Mouse (Mus musculus): ENCODE measurements at regions not wholly inside any gene's neighbourhood (a gene's known extent, or its start where the extent isn't known, plus 50 kb on each side); places are given as distances from the start of the nearest gene placed in this dataset.

- Histone ChIP-seq H3K4me3 (replicated peaks; ENCODE audit: low read length) (no peak overlapping the region), H3K36me3 (replicated peaks; ENCODE audit: control insufficient read depth, insufficient read depth) (no peaks in the 10 kb centered on the region), H3K27me3 (ENCODE audit: control insufficient read depth, insufficient read depth, low read length) (no peaks in the 10 kb centered on the region), H3K27ac (no peak overlapping the region), H3K9me3 (ENCODE audit: control insufficient read depth, low read length) (no peaks in the 10 kb centered on the region), H3K4me2 (replicated peaks) (no peak overlapping the region), H3K9ac (no peak overlapping the region), H3K4me1 (replicated peaks; ENCODE audit: control insufficient read depth, insufficient read depth, low read length) (no peaks in the 10 kb centered on the region)
- ATAC-seq (ENCODE audit: low FRiP score) (no peak), DNase-seq (ENCODE audit: low spot score) (no peak)
- 84% methylated on average over 9 of the region's 9 CpGs for WGBS
Measured at GRCm38 (mm10) chr5:119292323-119292722, 378.1 kb upstream of the Tbx3 start.

DNA sequence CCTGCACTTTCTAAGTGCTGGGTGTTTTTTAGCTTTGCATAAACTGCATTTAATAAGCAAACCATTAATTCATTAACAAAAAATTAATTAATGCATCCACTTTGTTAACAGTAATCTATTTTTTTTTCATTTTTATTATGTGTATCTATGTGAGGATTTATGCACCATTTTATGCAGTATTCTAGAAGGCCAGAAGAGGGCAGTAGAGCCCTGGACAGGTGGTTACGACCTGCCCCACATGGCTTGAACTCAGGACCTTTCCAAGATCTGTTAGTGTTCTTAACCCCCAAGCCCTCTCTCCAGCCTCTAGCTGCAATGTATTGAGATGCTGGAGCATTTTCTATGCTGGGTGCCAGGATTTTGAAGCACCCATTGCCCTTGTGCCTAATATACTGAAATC lies 377.6 kb upstream of the Tbx3 start:
- no peaks in the 10 kb centered on the region for H3K4me1 ChIP-seq (replicated peaks; ENCODE audit: control insufficient read depth, insufficient read depth, low read length)
- ATAC-seq (ENCODE audit: low FRiP score) (no peak), DNase-seq (ENCODE audit: low spot score) (no peak)
- no peak overlapping the region for H3K27ac ChIP-seq
- no peaks in the 10 kb centered on the region for H3K27me3 ChIP-seq (ENCODE audit: control insufficient read depth, insufficient read depth, low read length)
- no peak overlapping the region for H3K9ac ChIP-seq
- no peaks in the 10 kb centered on the region for H3K9me3 ChIP-seq (ENCODE audit: control insufficient read depth, low read length)
- H3K4me2 ChIP-seq (replicated peaks), result no peak overlapping the region
- 87% methylated on average over 1 of the region's 1 CpGs for WGBS
- H3K4me3 ChIP-seq (replicated peaks; ENCODE audit: low read length), result no peak overlapping the region
- no peaks in the 10 kb centered on the region for H3K36me3 ChIP-seq (replicated peaks; ENCODE audit: control insufficient read depth, insufficient read depth)

GRCm38 (mm10) chr5:119299311-119299710 lies 371.2 kb upstream of the Tbx3 start:
- Histone ChIP-seq H3K9ac (no peak overlapping the region), H3K4me1 (replicated peaks; ENCODE audit: control insufficient read depth, insufficient read depth, low read length) (no peaks in the 10 kb centered on the region), H3K36me3 (replicated peaks; ENCODE audit: control insufficient read depth, insufficient read depth) (no peaks in the 10 kb centered on the region), H3K27ac (no peak overlapping the region), H3K4me2 (replicated peaks) (no peak overlapping the region), H3K4me3 (replicated peaks; ENCODE audit: low read length) (no peak overlapping the region), H3K9me3 (ENCODE audit: control insufficient read depth, low read length) (no peaks in the 10 kb centered on the region), H3K27me3 (ENCODE audit: control insufficient read depth, insufficient read depth, low read length) (no peaks in the 10 kb centered on the region)
- ATAC-seq (ENCODE audit: low FRiP score), result no peak
- DNase-seq (ENCODE audit: low spot score), result no peak
- 84% methylated on average over 3 of the region's 3 CpGs for WGBS

- no peak for ATAC-seq (ENCODE audit: low FRiP score)
- WGBS, result 24% methylated on average over 7 of the region's 7 CpGs
Measured at GRCm38 (mm10) chr5:119300106-119300505, 370.4 kb upstream of the Tbx3 start.

DNA sequence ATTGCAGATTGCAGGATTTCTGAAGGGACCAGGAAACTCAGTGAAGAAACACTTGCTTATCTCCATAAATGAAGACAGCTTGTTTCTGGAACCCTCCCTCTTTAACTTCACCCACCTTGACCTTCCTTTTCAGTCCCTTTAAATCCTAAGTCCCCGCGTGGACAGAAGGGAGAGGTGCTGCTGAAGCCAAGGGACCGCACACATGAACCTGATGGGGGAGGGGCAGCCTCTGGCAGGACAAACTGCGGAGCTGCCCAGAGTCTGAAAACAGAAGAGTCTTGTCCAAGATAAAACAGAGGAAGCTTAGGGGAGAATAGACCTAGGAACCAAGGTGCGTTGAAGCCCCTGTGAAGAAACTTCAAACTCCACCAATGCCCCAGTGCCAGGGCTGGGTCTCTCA lies 368.9 kb upstream of the Tbx3 start:
- Histone ChIP-seq H3K4me1 (replicated peaks; ENCODE audit: control insufficient read depth, insufficient read depth, low read length) (no peaks in the 10 kb centered on the region), H3K9me3 (ENCODE audit: control insufficient read depth, low read length) (no peaks in the 10 kb centered on the region), H3K9ac (no peak overlapping the region), H3K4me3 (replicated peaks; ENCODE audit: low read length) (no peak overlapping the region), H3K4me2 (replicated peaks) (no peak overlapping the region), H3K36me3 (replicated peaks; ENCODE audit: control insufficient read depth, insufficient read depth) (no peaks in the 10 kb centered on the region), H3K27ac (no peak overlapping the region), H3K27me3 (ENCODE audit: control insufficient read depth, insufficient read depth, low read length) (no peaks in the 10 kb centered on the region)
- ATAC-seq (ENCODE audit: low FRiP score) (no peak), DNase-seq (ENCODE audit: low spot score) (no peak)
- WGBS, result 46% methylated on average over 5 of the region's 5 CpGs

More at GRCm38 (mm10) chr5:119300106-119300505, 370.4 kb upstream of the Tbx3 start:
- Histone ChIP-seq H3K36me3 (replicated peaks; ENCODE audit: control insufficient read depth, insufficient read depth) (no peaks in the 10 kb centered on the region), H3K4me3 (replicated peaks; ENCODE audit: low read length) (no peak overlapping the region), H3K9me3 (ENCODE audit: control insufficient read depth, low read length) (no peaks in the 10 kb centered on the region), H3K27me3 (ENCODE audit: control insufficient read depth, insufficient read depth, low read length) (no peaks in the 10 kb centered on the region), H3K4me2 (replicated peaks) (no peak overlapping the region), H3K4me1 (replicated peaks; ENCODE audit: control insufficient read depth, insufficient read depth, low read length) (no peaks in the 10 kb centered on the region), H3K9ac (no peak overlapping the region), H3K27ac (no peak overlapping the region)
- DNase-seq (ENCODE audit: low spot score), result no peak

DNA sequence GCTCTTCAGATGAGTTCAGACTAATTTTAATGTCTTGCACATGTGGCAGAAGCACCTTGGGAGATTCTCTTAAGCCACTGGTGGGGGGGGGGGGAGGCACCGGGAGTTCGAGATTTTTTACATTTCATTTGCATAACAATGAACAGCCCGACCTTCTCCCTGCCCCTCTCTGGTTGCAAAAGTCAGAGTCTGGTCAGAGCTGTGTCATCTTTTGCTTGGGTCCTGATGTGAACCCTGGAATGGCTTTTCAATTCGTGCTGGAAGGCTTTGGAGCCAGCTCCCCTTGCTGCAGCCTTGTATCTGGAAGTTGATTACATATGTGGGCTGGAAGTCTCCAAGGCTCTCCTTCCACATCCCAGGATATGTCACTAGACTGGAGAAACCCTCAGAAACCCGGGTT lies 365.7 kb upstream of the Tbx3 start:
- Histone ChIP-seq H3K27ac (no peak overlapping the region), H3K27me3 (ENCODE audit: control insufficient read depth, insufficient read depth, low read length) (no peaks in the 10 kb centered on the region), H3K4me3 (replicated peaks; ENCODE audit: low read length) (no peak overlapping the region), H3K9ac (no peak overlapping the region), H3K4me1 (replicated peaks; ENCODE audit: control insufficient read depth, insufficient read depth, low read length) (no peaks in the 10 kb centered on the region), H3K4me2 (replicated peaks) (no peak overlapping the region), H3K9me3 (ENCODE audit: control insufficient read depth, low read length) (no peaks in the 10 kb centered on the region), H3K36me3 (replicated peaks; ENCODE audit: control insufficient read depth, insufficient read depth) (no peaks in the 10 kb centered on the region)
- no peak for DNase-seq (ENCODE audit: low spot score)
- 19% methylated on average over 5 of the region's 5 CpGs for WGBS
- ATAC-seq (ENCODE audit: low FRiP score), result no peak

- no peaks in the 10 kb centered on the region for H3K36me3 ChIP-seq (replicated peaks; ENCODE audit: control insufficient read depth, insufficient read depth)
Measured at GRCm38 (mm10) chr5:119307768-119308167, 362.7 kb upstream of the Tbx3 start.

DNA sequence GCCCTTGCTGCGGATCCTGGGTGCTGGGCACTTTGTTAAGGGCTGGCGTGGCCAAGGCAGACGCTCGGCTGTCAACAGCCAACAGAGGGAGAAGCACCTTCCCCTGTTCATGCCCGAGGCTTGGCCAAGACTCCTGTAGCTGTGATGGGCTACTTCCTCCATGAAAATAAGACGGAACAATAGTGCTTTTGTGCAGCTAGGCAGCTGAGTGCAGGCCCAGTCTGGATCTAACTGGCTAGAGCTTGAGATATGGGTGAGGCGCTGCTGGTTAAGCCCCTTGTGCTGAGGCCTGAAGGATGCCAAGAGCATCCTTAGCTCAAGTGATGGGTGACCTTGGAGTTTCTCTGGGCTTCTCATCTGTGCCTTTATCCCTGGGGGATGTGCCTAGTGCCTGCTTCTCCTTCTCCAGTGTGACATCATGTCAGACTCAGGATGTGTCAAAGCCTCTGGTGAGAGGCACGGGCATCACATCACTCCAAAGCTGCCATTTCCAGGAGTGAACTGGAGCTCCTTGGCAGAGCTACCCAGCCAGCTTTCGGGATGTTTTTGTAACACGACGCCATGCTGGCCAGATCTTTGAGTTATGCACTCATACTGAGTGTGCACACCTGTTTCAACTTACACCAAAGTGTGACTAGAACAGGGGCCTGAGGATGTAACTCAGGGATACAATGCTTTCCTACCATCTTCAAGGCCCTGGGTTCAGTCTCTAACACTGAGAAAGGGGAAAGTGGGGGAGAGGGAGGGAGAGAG lies 360.1 kb upstream of the Tbx3 start:
- H3K4me3 ChIP-seq (replicated peaks; ENCODE audit: low read length), result no peak overlapping the region
- DNase-seq (ENCODE audit: low spot score) (no peak), ATAC-seq (ENCODE audit: low FRiP score) (no peak)
- no peak overlapping the region for H3K27ac ChIP-seq
- no peak overlapping the region for H3K4me2 ChIP-seq (replicated peaks)
- 70% methylated on average over 11 of the region's 11 CpGs for WGBS
- H3K27me3 ChIP-seq (ENCODE audit: control insufficient read depth, insufficient read depth, low read length), result no peaks in the 10 kb centered on the region
- no peaks in the 10 kb centered on the region for H3K36me3 ChIP-seq (replicated peaks; ENCODE audit: control insufficient read depth, insufficient read depth)
- no peaks in the 10 kb centered on the region for H3K4me1 ChIP-seq (replicated peaks; ENCODE audit: control insufficient read depth, insufficient read depth, low read length)
- H3K9ac ChIP-seq, result no peak overlapping the region
- no peaks in the 10 kb centered on the region for H3K9me3 ChIP-seq (ENCODE audit: control insufficient read depth, low read length)

More at GRCm38 (mm10) chr5:119307768-119308167, 362.7 kb upstream of the Tbx3 start:
- Histone ChIP-seq H3K9ac (no peak overlapping the region), H3K4me3 (replicated peaks; ENCODE audit: low read length) (no peak overlapping the region), H3K4me2 (replicated peaks) (no peak overlapping the region), H3K27me3 (ENCODE audit: control insufficient read depth, insufficient read depth, low read length) (no peaks in the 10 kb centered on the region), H3K4me1 (replicated peaks; ENCODE audit: control insufficient read depth, insufficient read depth, low read length) (no peaks in the 10 kb centered on the region), H3K27ac (no peak overlapping the region), H3K9me3 (ENCODE audit: control insufficient read depth, low read length) (no peaks in the 10 kb centered on the region)
- ATAC-seq (ENCODE audit: low FRiP score) (no peak), DNase-seq (ENCODE audit: low spot score) (no peak)
- 98% methylated on average over 6 of the region's 6 CpGs for WGBS

DNA sequence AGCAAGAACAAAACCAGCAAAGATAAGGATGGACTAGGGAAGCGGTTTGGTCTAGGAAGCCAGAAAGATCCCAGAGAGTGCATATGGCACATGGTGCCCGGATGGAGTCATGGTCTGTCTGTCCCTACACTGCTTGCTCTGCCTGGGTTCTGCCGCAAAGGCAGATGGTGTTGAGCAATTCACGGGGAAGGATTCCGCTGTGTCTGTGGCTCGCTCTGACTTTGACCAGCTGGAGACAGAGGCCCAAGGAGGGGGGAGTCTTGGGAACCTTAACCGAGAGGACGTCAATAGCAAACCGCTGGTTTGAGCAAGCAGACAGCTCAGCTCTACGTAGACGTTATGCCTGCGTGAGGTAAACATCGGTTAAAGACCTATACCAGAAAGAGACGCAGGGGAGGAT lies 357.7 kb upstream of the Tbx3 start:
- no peak for ATAC-seq (ENCODE audit: low FRiP score)
- Histone ChIP-seq H3K9ac (no peak overlapping the region), H3K27ac (no peak overlapping the region), H3K4me1 (replicated peaks; ENCODE audit: control insufficient read depth, insufficient read depth, low read length) (no peaks in the 10 kb centered on the region), H3K36me3 (replicated peaks; ENCODE audit: control insufficient read depth, insufficient read depth) (no peaks in the 10 kb centered on the region), H3K27me3 (ENCODE audit: control insufficient read depth, insufficient read depth, low read length) (no peaks in the 10 kb centered on the region), H3K9me3 (ENCODE audit: control insufficient read depth, low read length) (no peaks in the 10 kb centered on the region), H3K4me3 (replicated peaks; ENCODE audit: low read length) (no peak overlapping the region), H3K4me2 (replicated peaks) (no peak overlapping the region)
- 84% methylated on average over 14 of the region's 14 CpGs for WGBS
- DNase-seq (ENCODE audit: low spot score), result no peak

GRCm38 (mm10) chr5:119315149-119315548 lies 355.3 kb upstream of the Tbx3 start:
- no peaks in the 10 kb centered on the region for H3K9me3 ChIP-seq (ENCODE audit: control insufficient read depth, low read length)
- H3K9ac ChIP-seq, result no peak overlapping the region
- H3K36me3 ChIP-seq (replicated peaks; ENCODE audit: control insufficient read depth, insufficient read depth), result no peaks in the 10 kb centered on the region
- H3K27ac ChIP-seq, result no peak overlapping the region
- 94% methylated on average over 7 of the region's 7 CpGs for WGBS
- H3K4me1 ChIP-seq (replicated peaks; ENCODE audit: control insufficient read depth, insufficient read depth, low read length), result no peaks in the 10 kb centered on the region
- DNase-seq (ENCODE audit: low spot score) (no peak), ATAC-seq (ENCODE audit: low FRiP score) (no peak)
- H3K4me3 ChIP-seq (replicated peaks; ENCODE audit: low read length), result no peak overlapping the region
- no peaks in the 10 kb centered on the region for H3K27me3 ChIP-seq (ENCODE audit: control insufficient read depth, insufficient read depth, low read length)
- no peak overlapping the region for H3K4me2 ChIP-seq (replicated peaks)

Measured in hindbrain, embryonic 14.5 days (tissue).